Comparison of ENCODE assay signal across 8 mouse cellular contexts in the genomic region with DNA sequence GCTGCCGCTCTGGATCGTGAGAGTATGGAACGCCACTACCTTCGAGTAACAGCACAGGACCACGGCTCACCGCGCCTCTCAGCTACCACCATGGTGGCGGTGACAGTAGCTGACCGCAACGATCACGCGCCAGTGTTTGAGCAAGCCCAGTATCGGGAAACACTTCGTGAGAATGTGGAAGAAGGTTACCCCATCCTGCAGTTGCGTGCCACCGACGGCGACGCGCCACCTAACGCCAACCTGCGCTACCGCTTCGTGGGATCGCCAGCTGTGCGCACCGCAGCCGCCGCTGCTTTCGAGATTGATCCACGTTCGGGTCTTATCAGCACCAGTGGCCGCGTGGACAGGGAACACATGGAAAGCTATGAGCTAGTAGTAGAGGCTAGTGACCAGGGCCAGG. TPM values are rescaled to one million over a fixed set of nuclear protein-coding genes. Genes with fewer than 3 reads are reported as not detected.
DNase-seq lines count a peak whose midpoint lies in the region; TF ChIP-seq lines count a peak whose summit lies in the region.

No protein-coding gene starts in this region.

- 12% methylated on average over 34 of the region's 34 CpGs for WGBS in hindbrain, embryonic 10.5 days

- H3K4me1 ChIP-seq in ES-Bruce4 (ENCODE audit: control insufficient read depth, insufficient read depth, low read length) = peaks cover 2% of the 10 kb centered on the region
- H3K4me1 ChIP-seq in hindbrain, embryonic 10.5 days (replicated peaks) = peaks cover 59% of the 10 kb centered on the region
- peaks cover 41% of the 10 kb centered on the region for H3K4me1 ChIP-seq in megakaryocyte, embryonic 14.5 days

- H3K36me3 ChIP-seq in ES-Bruce4 (ENCODE audit: control insufficient read depth, insufficient read depth, low read length, poor library complexity, severe bottlenecking) = no peaks in the 10 kb centered on the region
- H3K36me3 ChIP-seq in hindbrain, embryonic 10.5 days = peaks cover 32% of the 10 kb centered on the region
- no peaks in the 10 kb centered on the region for H3K36me3 ChIP-seq in megakaryocyte, embryonic 14.5 days (replicated peaks; ENCODE audit: low read length)

- no peak for TF ChIP-seq POLR2A in ES-Bruce4 (IDR thresholded peaks at IDR 0.05; ENCODE audit: insufficient read depth, low read length)

- DNase-seq in cerebellum, adult 9-11 months = peak; percentile 62
- DNase-seq in cerebellum, adult 8-10 months = no peak
- no peak for DNase-seq in hindbrain, embryonic 10.5 days (ENCODE audit: low spot score)
- DNase-seq in urinary bladder, postnatal 36 days (ENCODE audit: low spot score in 2 of 2) = no peak
- no peak for DNase-seq in left cerebral cortex, adult 18-20 months (ENCODE audit: low spot score in 2 of 2)
- DNase-seq in gastrocnemius, postnatal 10 days = no peak

- no peak for TF ChIP-seq CTCF in ES-Bruce4 (IDR thresholded peaks at IDR 0.05; ENCODE audit: low read depth, low read length)

- H3K27ac ChIP-seq in ES-Bruce4 (ENCODE audit: insufficient read depth, low read length) = no peak overlapping the region
- no peak overlapping the region for H3K27ac ChIP-seq in hindbrain, embryonic 10.5 days

- H3K27me3 ChIP-seq in ES-Bruce4 (ENCODE audit: control insufficient read depth, insufficient read depth, low read length, poor library complexity, severe bottlenecking) = no peaks in the 10 kb centered on the region
- H3K27me3 ChIP-seq in hindbrain, embryonic 10.5 days (ENCODE audit: insufficient read depth, poor library complexity, severe bottlenecking) = peaks cover 97% of the 10 kb centered on the region
- H3K27me3 ChIP-seq in megakaryocyte, embryonic 14.5 days (replicated peaks) = peaks cover 98% of the 10 kb centered on the region

- no peak overlapping the region for H3K9ac ChIP-seq in ES-Bruce4 (ENCODE audit: low read depth, poor library complexity, severe bottlenecking)

- no peaks in the 10 kb centered on the region for H3K9me3 ChIP-seq in ES-Bruce4 (replicated peaks; ENCODE audit: control insufficient read depth, insufficient read depth, low read length, poor library complexity, severe bottlenecking)
- H3K9me3 ChIP-seq in hindbrain, embryonic 10.5 days = no peaks in the 10 kb centered on the region
- peaks cover 28% of the 10 kb centered on the region for H3K9me3 ChIP-seq in megakaryocyte, embryonic 14.5 days

- peak overlapping the region; percentile 81 for H3K4me3 ChIP-seq in ES-Bruce4 (ENCODE audit: low read depth, low read length)
- peak overlapping the region; percentile 75 for H3K4me3 ChIP-seq in hindbrain, embryonic 10.5 days
- peak overlapping the region; percentile 90 for H3K4me3 ChIP-seq in megakaryocyte, embryonic 14.5 days (replicated peaks)

- TF ChIP-seq EP300 in ES-Bruce4 (IDR thresholded peaks at IDR 0.05; ENCODE audit: insufficient read depth, low read depth, low read length) = no peak

RNA-seq across cellular contexts. Expression of a gene that starts 1.3 kb away (rescaled TPM):
- 3.5 and 6.2 TPM in 2 replicates for polyA plus RNA-seq in ES-Bruce4 (2011; ENCODE audit: insufficient read depth, insufficient read length, low read depth, missing spikeins)
- polyA plus RNA-seq in hindbrain, embryonic 10.5 days (2016; fragmentation: Nextera tagmentation; extraction: Ambion mirVana) = 4.5 and 7.2 TPM in 2 replicates
- polyA plus RNA-seq in megakaryocyte, embryonic 14.5 days (2012; ENCODE audit: insufficient read depth, low replicate concordance) = 1.5 TPM in 1 of 2 replicates, not detected in the other
- total RNA-seq in left cerebral cortex, adult 18-20 months (2021) = 10 to 100 TPM; 51.2 to 56.1 TPM
- under 1 TPM; 0.14 to 0.54 TPM for total RNA-seq in gastrocnemius, postnatal 10 days (2021)

RNA-seq across cellular contexts. Expression of a gene that starts 19.3 kb away (rescaled TPM):
- polyA plus RNA-seq in ES-Bruce4 (2011; ENCODE audit: insufficient read depth, insufficient read length, low read depth, missing spikeins) = 10.3 and 11.8 TPM in 2 replicates
- 14.9 and 16.2 TPM in 2 replicates for polyA plus RNA-seq in hindbrain, embryonic 10.5 days (2016; fragmentation: Nextera tagmentation; extraction: Ambion mirVana)
- polyA plus RNA-seq in megakaryocyte, embryonic 14.5 days (2012; ENCODE audit: insufficient read depth, low replicate concordance) = 1.4 TPM in 1 of 2 replicates, not detected in the other
- total RNA-seq in left cerebral cortex, adult 18-20 months (2021) = 10 to 100 TPM; 65.4 to 68.7 TPM
- total RNA-seq in gastrocnemius, postnatal 10 days (2021) = 1 to 10 TPM; 5.3 to 6.3 TPM

RNA-seq across cellular contexts. Expression of a gene that starts 25.6 kb away (rescaled TPM):
- polyA plus RNA-seq in ES-Bruce4 (2011; ENCODE audit: insufficient read depth, insufficient read length, low read depth, missing spikeins) = 8.2 and 8.3 TPM in 2 replicates
- polyA plus RNA-seq in hindbrain, embryonic 10.5 days (2016; fragmentation: Nextera tagmentation; extraction: Ambion mirVana) = 11.2 and 12.6 TPM in 2 replicates
- polyA plus RNA-seq in megakaryocyte, embryonic 14.5 days (2012; ENCODE audit: insufficient read depth, low replicate concordance) = 8.6 and 23.5 TPM in 2 replicates
- 10 to 100 TPM; 11.7 to 14.0 TPM for total RNA-seq in left cerebral cortex, adult 18-20 months (2021)
- 10 to 100 TPM; 10.8 to 12.9 TPM for total RNA-seq in gastrocnemius, postnatal 10 days (2021)

RNA-seq across cellular contexts. Expression of a gene that starts 43.9 kb away (rescaled TPM):
- polyA plus RNA-seq in ES-Bruce4 (2011; ENCODE audit: insufficient read depth, insufficient read length, low read depth, missing spikeins) = 37.4 and 39.5 TPM in 2 replicates
- 87.2 and 117 TPM in 2 replicates for polyA plus RNA-seq in hindbrain, embryonic 10.5 days (2016; fragmentation: Nextera tagmentation; extraction: Ambion mirVana)
- polyA plus RNA-seq in megakaryocyte, embryonic 14.5 days (2012; ENCODE audit: insufficient read depth, low replicate concordance) = 19.2 and 25.5 TPM in 2 replicates
- 100 to 1,000 TPM; 140 to 154 TPM for total RNA-seq in left cerebral cortex, adult 18-20 months (2021)
- total RNA-seq in gastrocnemius, postnatal 10 days (2021) = 10 to 100 TPM; 30.6 to 39.6 TPM
